Mouse (Mus musculus): ENCODE data around the gene Mdga1. TPM values are rescaled to one million over a fixed set of nuclear protein-coding genes. Genes with fewer than 3 reads are reported as not detected.
A peak's percentile ranks its signal among the peaks of the same experiment; 100 is the strongest.

Gene Mdga1
- polyA plus RNA-seq, 1 experiment from 2014 or later: 4.7 TPM

GRCm38 (mm10) chr17:29884596-29884995 is 85.3 kb downstream of the Mdga1 start:
- ATAC-seq (ENCODE audit: insufficient number of reproducible peaks, insufficient read depth, low FRiP score, low TSS enrichment, low read depth): no peak
- WGBS: 36% methylated on average over 6 of the region's 6 CpGs
- Histone ChIP-seq H3K27ac (no peak overlapping the region), H3K4me1 (replicated peaks) (peaks cover 58% of the 10 kb centered on the region), H3K4me2 (peak overlapping the region; percentile 98), H3K36me3 (no peaks in the 10 kb centered on the region), H3K9me3 (no peaks in the 10 kb centered on the region), H3K9ac (replicated peaks) (no peak overlapping the region), H3K4me3 (replicated peaks) (no peak overlapping the region), H3K27me3 (peaks cover 63% of the 10 kb centered on the region)

DNA sequence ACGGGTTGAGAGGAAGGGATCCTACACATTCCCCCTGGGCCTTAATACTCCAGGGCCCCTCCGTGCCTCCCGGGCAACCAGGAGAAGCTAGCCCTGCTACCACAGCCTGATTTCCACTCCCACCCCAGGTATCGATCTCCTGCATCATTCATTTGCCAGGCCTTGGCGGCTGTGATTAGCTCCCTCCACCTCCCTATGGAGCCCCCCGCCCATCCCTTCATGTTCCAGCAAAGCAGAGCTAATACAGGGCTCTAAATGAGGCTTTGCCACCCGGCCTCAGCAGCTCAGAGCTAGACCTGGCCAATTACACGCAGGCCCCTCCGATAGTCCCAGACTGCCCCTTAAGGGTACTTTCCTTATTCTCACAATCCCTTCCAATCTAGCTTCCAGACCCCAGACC is 86.5 kb downstream of the Mdga1 start:
- WGBS: 47% methylated on average over 9 of the region's 9 CpGs
- H3K4me1 ChIP-seq (replicated peaks): peaks cover 50% of the 10 kb centered on the region
- no peak overlapping the region for H3K4me3 ChIP-seq (replicated peaks)

GRCm38 (mm10) chr17:29882885-29883284 is 87.0 kb downstream of the Mdga1 start:
- Histone ChIP-seq H3K9me3 (no peaks in the 10 kb centered on the region), H3K27me3 (peaks cover 48% of the 10 kb centered on the region), H3K4me1 (replicated peaks) (peaks cover 48% of the 10 kb centered on the region), H3K27ac (no peak overlapping the region), H3K9ac (replicated peaks) (no peak overlapping the region), H3K36me3 (no peaks in the 10 kb centered on the region), H3K4me2 (no peak overlapping the region), H3K4me3 (replicated peaks) (no peak overlapping the region)
- no peak for ATAC-seq (ENCODE audit: insufficient number of reproducible peaks, insufficient read depth, low FRiP score, low TSS enrichment, low read depth)
- WGBS: 0% methylated on average over 5 of the region's 5 CpGs

More for the DNA sequence above, 86.5 kb downstream of the Mdga1 start:
- Histone ChIP-seq H3K9ac (replicated peaks) (no peak overlapping the region), H3K36me3 (no peaks in the 10 kb centered on the region), H3K9me3 (no peaks in the 10 kb centered on the region), H3K4me2 (no peak overlapping the region), H3K27ac (no peak overlapping the region), H3K27me3 (peaks cover 50% of the 10 kb centered on the region)
- no peak for ATAC-seq (ENCODE audit: insufficient number of reproducible peaks, insufficient read depth, low FRiP score, low TSS enrichment, low read depth)

- Histone ChIP-seq H3K4me1 (replicated peaks) (peaks cover 23% of the 10 kb centered on the region), H3K27me3 (peaks cover 22% of the 10 kb centered on the region), H3K36me3 (no peaks in the 10 kb centered on the region), H3K4me3 (replicated peaks) (no peak overlapping the region), H3K9ac (replicated peaks) (no peak overlapping the region), H3K27ac (no peak overlapping the region), H3K9me3 (no peaks in the 10 kb centered on the region), H3K4me2 (no peak overlapping the region)
- ATAC-seq (ENCODE audit: insufficient number of reproducible peaks, insufficient read depth, low FRiP score, low TSS enrichment, low read depth): no peak
- WGBS: 59% methylated on average over 10 of the region's 10 CpGs
Measured at GRCm38 (mm10) chr17:29880251-29880650, 89.6 kb downstream of the Mdga1 start.

GRCm38 (mm10) chr17:29878990-29879389 is 90.9 kb downstream of the Mdga1 start:
- 87% methylated on average over 10 of the region's 10 CpGs for WGBS
- H3K4me2 ChIP-seq: no peak overlapping the region
- H3K4me3 ChIP-seq (replicated peaks): no peak overlapping the region
- H3K27me3 ChIP-seq: peaks cover 9% of the 10 kb centered on the region
- H3K36me3 ChIP-seq: no peaks in the 10 kb centered on the region
- no peak overlapping the region for H3K9ac ChIP-seq (replicated peaks)
- peaks cover 21% of the 10 kb centered on the region for H3K4me1 ChIP-seq (replicated peaks)
- ATAC-seq (ENCODE audit: insufficient number of reproducible peaks, insufficient read depth, low FRiP score, low TSS enrichment, low read depth): no peak
- no peak overlapping the region for H3K27ac ChIP-seq
- no peaks in the 10 kb centered on the region for H3K9me3 ChIP-seq

DNA sequence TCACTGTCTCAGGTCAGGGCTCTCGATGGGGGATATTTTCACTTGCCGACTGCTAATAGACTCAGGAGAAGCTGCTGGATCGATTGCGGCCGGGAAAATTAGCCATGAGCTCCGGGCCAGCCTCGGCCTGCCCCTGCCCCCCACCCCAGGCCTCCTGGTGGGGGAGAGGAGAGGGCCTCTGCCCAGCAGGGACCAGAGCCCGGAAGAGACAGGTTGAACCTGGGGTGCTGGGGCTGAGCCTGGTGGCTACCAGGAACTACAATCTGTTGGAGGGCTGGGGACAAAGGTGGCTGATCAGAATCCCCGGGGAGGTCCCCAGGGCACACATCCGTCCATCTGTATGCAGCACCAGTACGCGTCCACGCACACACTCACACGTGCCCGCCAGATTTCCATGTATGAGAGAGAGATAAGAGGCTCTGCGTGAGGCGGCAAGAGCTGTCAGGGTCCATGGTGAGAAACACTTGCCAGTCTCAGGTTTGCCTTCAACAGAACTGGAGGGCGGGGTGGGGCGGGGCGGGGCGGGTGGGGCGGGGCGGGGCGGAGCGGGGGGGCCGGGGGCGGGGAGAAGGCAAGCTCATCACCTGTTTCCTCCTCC is 95.7 kb downstream of the Mdga1 start:
- H3K27me3 ChIP-seq: peaks cover 4% of the 10 kb centered on the region; the same call in 1 of the 2 replicates
- no peak overlapping the region for H3K27ac ChIP-seq
- H3K4me1 ChIP-seq (replicated peaks): peaks cover 13% of the 10 kb centered on the region
- WGBS: 18% methylated on average over 17 of the region's 27 CpGs
- no peaks in the 10 kb centered on the region for H3K9me3 ChIP-seq
- peak overlapping the region; percentile 33 for H3K4me2 ChIP-seq
- H3K9ac ChIP-seq (replicated peaks): no peak overlapping the region
- no peak overlapping the region for H3K4me3 ChIP-seq (replicated peaks)
- ATAC-seq (ENCODE audit: insufficient number of reproducible peaks, insufficient read depth, low FRiP score, low TSS enrichment, low read depth): no peak
- H3K36me3 ChIP-seq: no peaks in the 10 kb centered on the region

GRCm38 (mm10) chr17:29873580-29874015 is 96.3 kb downstream of the Mdga1 start:
- H3K36me3 ChIP-seq: no peaks in the 10 kb centered on the region
- no peak overlapping the region for H3K27ac ChIP-seq
- H3K9ac ChIP-seq (replicated peaks): no peak overlapping the region
- H3K4me2 ChIP-seq: no peak overlapping the region
- 70% methylated on average over 7 of the region's 7 CpGs for whole genome bisulfite sequencing
- peaks cover 4% of the 10 kb centered on the region; the same call in 1 of the 2 replicates for H3K27me3 ChIP-seq
- ATAC-seq (ENCODE audit: insufficient number of reproducible peaks, insufficient read depth, low FRiP score, low TSS enrichment, low read depth): no peak
- no peak overlapping the region for H3K4me3 ChIP-seq (replicated peaks)
- peaks cover 2% of the 10 kb centered on the region; the same call in 1 of the 2 replicates for H3K9me3 ChIP-seq
- peaks cover 13% of the 10 kb centered on the region for H3K4me1 ChIP-seq (replicated peaks)

GRCm38 (mm10) chr17:29870316-29870715 is 99.6 kb downstream of the Mdga1 start:
- Histone ChIP-seq H3K4me3 (replicated peaks) (no peak overlapping the region), H3K27ac (no peak overlapping the region), H3K36me3 (no peaks in the 10 kb centered on the region), H3K4me1 (replicated peaks) (peaks cover 13% of the 10 kb centered on the region), H3K4me2 (no peak overlapping the region), H3K9ac (replicated peaks) (no peak overlapping the region), H3K27me3 (peaks cover 4% of the 10 kb centered on the region; the same call in 1 of the 2 replicates), H3K9me3 (peaks cover 20% of the 10 kb centered on the region)
- no peak for ATAC-seq (ENCODE audit: insufficient number of reproducible peaks, insufficient read depth, low FRiP score, low TSS enrichment, low read depth)
- WGBS: 71% methylated on average over 12 of the region's 12 CpGs

DNA sequence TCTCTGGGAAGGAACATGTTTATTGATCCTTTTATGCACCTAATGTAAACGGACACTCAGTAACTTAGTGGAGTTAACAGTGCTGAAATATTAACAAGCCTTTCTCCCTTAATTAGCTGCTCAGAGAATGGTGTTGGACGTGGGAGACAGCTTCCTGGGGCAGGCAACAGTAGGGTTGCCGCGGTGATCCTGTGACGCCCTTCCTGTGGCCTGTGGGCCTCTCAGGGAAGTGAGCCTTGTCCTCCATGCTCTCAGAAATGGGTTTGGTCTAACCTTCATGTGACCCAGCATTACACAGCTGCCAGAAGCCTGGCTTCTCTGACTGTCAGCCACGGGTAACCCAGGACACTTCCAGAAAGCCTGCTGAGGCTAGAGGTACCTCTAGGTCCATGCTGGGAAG is 104.0 kb downstream of the Mdga1 start:
- 58% methylated on average over 6 of the region's 6 CpGs for WGBS
- Histone ChIP-seq H3K36me3 (no peaks in the 10 kb centered on the region), H3K27ac (no peak overlapping the region)

GRCm38 (mm10) chr17:29864440-29864839 is 105.4 kb downstream of the Mdga1 start:
- Histone ChIP-seq H3K4me3 (replicated peaks) (no peak overlapping the region), H3K9me3 (peaks cover 20% of the 10 kb centered on the region), H3K36me3 (no peaks in the 10 kb centered on the region), H3K4me1 (replicated peaks) (no peaks in the 10 kb centered on the region), H3K27me3 (no peaks in the 10 kb centered on the region), H3K4me2 (no peak overlapping the region), H3K27ac (no peak overlapping the region), H3K9ac (replicated peaks) (no peak overlapping the region)
- ATAC-seq (ENCODE audit: insufficient number of reproducible peaks, insufficient read depth, low FRiP score, low TSS enrichment, low read depth): no peak
- 59% methylated on average over 7 of the region's 7 CpGs for WGBS

More for the DNA sequence above, 104.0 kb downstream of the Mdga1 start:
- peaks cover 20% of the 10 kb centered on the region for H3K9me3 ChIP-seq
- no peak overlapping the region for H3K4me3 ChIP-seq (replicated peaks)
- H3K4me2 ChIP-seq: no peak overlapping the region
- no peaks in the 10 kb centered on the region for H3K4me1 ChIP-seq (replicated peaks)
- no peak for ATAC-seq (ENCODE audit: insufficient number of reproducible peaks, insufficient read depth, low FRiP score, low TSS enrichment, low read depth)
- no peaks in the 10 kb centered on the region for H3K27me3 ChIP-seq
- no peak overlapping the region for H3K9ac ChIP-seq (replicated peaks)

DNA sequence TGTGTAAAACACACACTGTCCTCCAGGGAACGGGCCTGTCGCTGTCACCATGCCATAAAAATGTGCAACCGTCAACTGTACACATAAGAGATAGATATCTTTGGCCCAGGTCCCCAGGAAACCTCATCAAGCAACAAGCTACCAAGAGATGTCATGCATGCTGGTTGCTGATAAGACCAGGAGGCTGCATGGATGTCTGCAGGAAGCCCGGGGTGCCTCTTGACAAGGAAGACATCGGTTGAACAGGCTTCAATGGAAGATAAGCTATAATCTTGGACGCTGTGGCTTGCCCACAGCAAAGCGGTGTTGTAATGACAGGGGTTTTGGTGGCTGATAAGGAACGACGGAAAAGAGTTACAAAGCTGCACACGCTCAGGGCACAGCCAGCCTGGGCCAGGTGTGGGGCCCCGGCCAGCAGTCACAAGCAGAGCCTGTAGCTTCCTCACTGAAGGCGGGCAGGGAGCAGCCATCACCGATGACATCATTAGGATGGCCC is 110.1 kb downstream of the Mdga1 start:
- Histone ChIP-seq H3K4me1 (replicated peaks) (no peaks in the 10 kb centered on the region), H3K27ac (no peak overlapping the region), H3K4me2 (no peak overlapping the region), H3K36me3 (no peaks in the 10 kb centered on the region), H3K9ac (replicated peaks) (no peak overlapping the region), H3K27me3 (no peaks in the 10 kb centered on the region), H3K4me3 (replicated peaks) (no peak overlapping the region), H3K9me3 (no peaks in the 10 kb centered on the region)
- WGBS: 87% methylated on average over 13 of the region's 13 CpGs
- no peak for ATAC-seq (ENCODE audit: insufficient number of reproducible peaks, insufficient read depth, low FRiP score, low TSS enrichment, low read depth)

- H3K4me1 ChIP-seq (replicated peaks): no peaks in the 10 kb centered on the region
- no peak overlapping the region for H3K4me3 ChIP-seq (replicated peaks)
- no peaks in the 10 kb centered on the region for H3K36me3 ChIP-seq
- H3K4me2 ChIP-seq: no peak overlapping the region
- H3K9ac ChIP-seq (replicated peaks): no peak overlapping the region
- ATAC-seq (ENCODE audit: insufficient number of reproducible peaks, insufficient read depth, low FRiP score, low TSS enrichment, low read depth): no peak
- no peak overlapping the region for H3K27ac ChIP-seq
- 94% methylated on average over 3 of the region's 3 CpGs for WGBS
- no peaks in the 10 kb centered on the region for H3K27me3 ChIP-seq
- H3K9me3 ChIP-seq: no peaks in the 10 kb centered on the region
Measured at GRCm38 (mm10) chr17:29858764-29859163, 111.1 kb downstream of the Mdga1 start.

Data from limb, embryonic 12.5 days (tissue).